Mouse (Mus musculus) cerebellum, adult 2 months (tissue): ENCODE data around the gene Nfe2l2.

Source experiments
- CTCF ChIP-seq: fragments of 200-500 bp; IDR thresholded peaks from 2 replicates; pipeline ENCODE4 v1.5.1; 2011; ENCODE audit warnings: low read depth, mild to moderate bottlenecking, control low read depth, low read length, moderate library complexity, borderline replicate concordance; ENCODE audit not compliant: insufficient read depth
- POLR2A ChIP-seq: fragments of 200-500 bp; IDR thresholded peaks from 2 replicates; pipeline ENCODE4 v1.6.1; 2011; ENCODE audit warnings: low read length, control low read depth, borderline replicate concordance; ENCODE audit not compliant: insufficient read depth

DNA sequence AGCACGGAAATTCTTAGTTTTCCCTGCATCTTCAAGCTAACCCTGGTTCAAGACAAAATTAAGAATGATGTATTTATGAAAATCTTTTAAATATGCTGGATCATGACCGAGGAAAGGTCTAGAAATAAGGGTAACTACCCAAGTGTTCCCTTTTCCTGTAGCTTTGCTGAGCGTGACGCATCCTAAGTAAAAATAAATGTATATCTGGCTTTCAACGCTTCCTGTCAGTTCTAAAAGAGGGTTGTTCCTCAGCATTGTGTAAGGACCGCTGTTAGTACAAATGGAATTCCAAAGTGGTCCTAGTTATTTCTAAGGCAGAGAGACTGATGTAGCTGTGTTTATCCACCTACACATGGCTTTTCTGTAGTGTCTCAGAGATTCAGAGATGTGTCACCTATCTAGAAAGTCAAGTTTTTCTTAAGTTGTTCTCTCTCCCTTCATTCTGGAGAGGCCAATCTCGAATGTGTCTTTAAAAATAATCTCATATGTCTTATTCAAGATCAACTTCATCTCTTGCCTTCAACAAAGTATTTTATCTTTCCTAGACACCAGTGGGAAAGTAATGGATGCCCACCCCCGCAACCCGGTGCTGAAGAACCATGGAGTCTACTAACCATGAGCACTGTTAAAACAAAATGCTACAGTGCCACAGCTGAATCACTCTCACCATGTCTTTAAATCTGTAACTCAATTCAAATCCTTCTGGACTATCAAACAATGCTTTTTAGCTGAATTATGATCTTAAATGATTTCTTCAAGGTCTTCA is 2.4 kb downstream of the Nfe2l2 start:
- TF ChIP-seq CTCF (no peak), POLR2A (no peak)
